Mouse (Mus musculus): ENCODE data around the gene Tufm.
"Not testable (repeated sequence)": the region's sequence is repeated elsewhere in the genome, so short reads cannot be mapped to it uniquely, and the experiment has no call there.

The Tufm gene

DNA sequence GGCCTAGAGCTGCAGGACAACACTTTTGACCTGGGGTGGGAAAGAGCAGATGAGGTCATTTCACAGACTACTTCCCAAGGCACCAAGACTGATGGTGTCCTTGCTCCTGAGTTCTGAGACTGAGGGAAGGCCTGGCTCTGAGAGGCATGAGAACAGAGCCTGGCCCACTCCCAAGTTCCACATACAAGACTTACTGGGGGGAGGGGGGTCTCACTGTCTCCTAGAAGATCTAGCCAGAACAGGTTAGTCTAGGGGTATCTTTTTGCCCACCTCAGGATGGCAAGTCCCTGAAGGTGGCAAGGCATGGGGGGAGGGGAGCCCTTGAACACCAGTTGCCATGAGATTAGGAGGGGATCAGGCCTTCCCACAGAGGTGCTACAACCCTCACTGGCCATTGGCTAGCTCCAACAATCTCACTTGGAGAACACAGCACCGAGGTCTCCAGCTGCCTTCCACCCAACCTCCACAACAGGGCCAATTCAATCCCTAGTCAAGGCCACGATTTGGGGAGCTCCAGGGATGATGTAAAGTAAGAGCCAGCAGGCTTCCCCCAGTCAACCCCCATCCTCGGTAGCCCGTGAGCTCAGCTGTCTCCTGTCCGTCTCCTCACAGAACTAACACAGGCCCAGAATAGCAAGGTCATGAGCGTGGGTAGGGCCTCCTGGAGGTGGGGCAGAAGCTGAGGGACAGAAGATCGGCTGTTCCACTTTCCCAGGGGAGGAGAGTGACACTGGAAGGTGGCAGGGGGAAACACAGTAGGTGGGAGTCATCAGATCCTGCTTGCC, 21.7 kb upstream of the Tufm start:
- in situ Hi-C loops (cut with MboI), result no loop called here

DNA sequence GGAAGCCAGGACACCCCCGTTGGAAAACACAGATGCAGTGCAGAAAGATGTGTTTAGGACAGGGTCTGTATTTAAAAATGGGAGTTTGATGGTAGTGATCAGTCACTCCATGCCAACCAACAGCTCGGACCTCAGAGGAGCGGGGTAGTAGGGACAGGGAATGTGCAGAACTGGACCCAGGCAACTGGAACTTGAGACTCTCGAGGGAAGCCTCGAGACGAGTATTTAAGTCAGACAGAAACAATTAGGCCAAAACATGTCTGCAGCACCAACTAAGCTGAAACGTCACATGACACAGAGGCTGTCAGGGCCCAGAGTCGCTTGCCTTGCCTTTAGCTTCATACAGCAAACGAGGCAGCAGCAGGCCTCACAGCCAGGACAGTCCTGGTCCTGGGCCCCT, 21.0 kb upstream of the Tufm start:
- in situ Hi-C loops (cut with MboI), result no loop called here

DNA sequence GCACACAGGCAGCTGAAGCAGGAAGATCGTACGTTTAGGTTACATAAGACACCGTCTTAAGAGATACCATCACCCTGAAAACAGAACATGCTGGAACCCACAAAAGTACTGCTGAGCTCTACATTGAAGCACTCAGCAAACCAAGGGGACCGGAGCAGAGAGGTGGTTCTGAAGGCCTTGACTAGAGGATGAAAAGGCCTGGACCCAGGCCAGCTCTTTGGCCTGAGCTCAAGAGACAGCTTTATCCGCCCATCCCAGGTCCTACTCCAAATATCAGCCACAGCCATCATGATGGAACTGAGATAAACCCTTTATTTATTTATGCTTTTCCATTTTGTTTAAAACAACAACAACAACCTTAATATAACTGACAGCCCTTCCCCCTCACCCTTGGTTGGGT, 20.5 kb upstream of the Tufm start:
- in situ Hi-C loops (cut with MboI), result no loop called here

DNA sequence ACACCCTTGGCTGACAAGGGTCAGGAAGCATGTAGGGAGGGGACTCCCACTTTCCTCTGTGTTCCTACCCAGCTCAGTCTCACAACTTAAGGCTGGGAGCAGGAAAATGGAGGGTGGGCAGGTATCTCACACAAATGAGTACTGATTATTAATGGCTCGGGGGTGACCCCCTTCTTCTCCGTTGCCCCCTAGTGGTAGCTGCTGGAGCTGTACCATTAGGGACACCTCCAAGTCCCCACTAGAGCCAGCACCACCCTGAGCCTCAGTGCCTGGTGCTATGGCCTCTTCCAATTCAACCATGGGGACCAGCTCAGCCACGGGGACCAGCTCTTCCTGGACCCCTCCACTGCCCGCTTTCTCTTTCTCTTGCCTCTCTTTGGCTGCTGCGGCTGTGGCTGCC, 19.9 kb upstream of the Tufm start:
- in situ Hi-C loops (cut with MboI), result no loop called here

DNA sequence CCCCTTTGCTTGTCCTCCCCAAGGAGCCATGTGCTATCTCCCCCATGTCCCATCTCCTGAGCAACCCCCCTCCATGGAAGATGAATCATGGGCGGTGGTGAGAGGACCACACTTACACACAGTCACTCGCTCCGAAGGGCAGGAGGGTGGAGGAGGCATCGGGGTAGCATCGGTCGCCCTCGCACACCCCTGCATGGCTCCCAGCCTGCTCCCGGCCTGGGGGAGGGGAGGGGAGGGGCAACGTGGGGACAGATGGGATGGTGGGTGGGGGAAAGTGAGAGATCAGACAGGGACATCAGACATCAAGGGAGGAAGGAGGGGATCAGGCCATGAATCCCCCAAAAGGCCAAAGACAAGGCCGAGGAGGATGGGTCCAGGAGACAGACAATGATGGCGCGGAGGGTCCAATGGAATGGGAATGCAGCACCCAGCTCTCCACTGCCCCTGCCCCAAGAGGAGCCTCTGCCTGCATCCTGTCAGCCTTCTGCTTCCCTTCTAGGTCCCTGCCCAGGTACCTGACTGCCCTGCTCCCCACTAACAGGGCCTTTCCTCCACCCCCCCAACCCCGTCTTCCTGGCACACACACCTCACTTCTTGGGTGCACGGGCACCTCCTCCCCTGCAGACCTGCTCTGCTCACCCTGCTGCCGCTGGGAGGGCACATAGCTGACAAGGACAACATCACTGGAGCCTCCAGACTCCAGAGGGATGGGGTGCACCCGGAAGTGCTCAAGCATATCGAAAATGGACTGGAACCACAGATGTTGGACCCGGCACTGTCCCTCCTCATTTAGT, 19.1 kb upstream of the Tufm start:
- in situ Hi-C loops (cut with MboI), result no loop called here

DNA sequence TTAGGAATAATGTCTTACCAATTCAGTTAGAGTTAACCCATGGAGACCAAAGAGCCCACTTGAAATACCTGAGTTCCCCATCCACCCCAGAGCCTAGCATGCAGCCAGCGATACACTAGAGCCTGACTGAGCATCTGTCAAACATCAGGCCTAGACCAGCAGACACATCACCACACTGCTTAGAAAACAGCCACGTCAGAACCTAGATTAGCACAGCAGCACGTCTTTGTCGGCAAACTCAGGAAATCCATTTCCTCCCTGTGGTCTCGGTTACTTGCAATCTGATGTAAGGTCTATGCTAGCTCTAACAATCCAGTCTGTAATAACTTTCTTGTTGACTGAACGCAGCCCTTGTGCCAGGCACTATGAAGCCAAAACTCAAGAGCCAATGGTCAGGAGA, 17.1 kb upstream of the Tufm start:
- in situ Hi-C loops (cut with MboI), result no loop called here

DNA sequence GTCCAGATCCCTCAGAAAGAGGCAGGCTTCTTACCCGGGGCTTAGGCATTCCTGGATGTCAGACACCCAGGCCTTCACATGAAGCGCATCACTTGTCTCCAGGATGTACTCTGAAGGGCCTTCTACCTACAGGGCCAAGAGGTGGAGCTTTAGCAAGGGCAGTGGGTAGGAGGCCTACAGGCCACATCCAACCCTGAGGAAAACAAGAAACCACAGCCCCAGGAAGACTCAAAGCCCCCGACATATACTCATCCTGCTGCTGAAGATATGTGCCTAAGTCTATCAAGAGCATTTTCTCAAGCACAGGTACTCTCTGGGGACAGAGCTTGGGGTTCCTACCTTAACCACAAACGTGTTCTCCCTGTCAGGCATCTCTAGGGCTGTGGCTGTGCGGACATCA, 15.8 kb upstream of the Tufm start:
- in situ Hi-C loops (cut with MboI), result no loop called here

DNA sequence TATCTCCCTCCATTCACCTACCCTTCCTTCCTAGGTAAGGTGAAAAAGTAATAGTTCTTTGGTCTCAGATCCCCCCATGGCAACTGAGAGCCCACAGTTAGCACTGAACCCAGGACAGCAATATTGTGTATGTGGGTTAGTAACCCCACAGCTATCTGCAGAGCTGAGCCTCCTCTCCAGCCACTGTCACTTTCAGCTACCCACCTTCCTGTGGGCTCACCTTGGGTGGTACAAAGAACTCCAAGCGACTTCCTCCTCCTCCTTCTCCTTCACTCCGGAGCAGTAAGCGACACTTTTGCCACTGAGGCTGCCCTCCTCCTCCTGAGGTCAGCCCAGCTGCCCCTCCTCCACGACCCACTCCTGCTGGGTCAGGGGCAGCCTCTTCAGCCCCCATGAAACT, 15.3 kb upstream of the Tufm start:
- in situ Hi-C loops (cut with MboI), result no loop called here

DNA sequence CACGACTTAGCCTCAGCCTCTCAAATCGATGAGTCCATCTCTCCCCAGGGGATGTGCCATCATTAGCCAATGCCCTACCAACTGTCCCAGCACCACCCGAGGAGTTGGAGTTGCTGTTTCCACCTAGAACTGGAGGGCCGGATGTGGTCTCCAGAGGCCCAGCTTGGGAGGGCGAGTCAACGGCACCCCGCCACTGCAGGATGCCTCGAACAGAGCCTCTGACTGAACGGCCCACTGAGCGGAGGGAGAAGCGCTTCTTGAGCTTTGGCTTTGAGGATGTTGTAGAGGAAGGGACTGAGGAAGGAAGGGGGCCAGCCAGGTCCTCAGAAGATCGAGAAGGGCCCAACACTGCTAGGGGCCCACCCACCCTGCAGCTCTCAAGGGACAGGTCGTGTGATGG, 14.9 kb upstream of the Tufm start:
- in situ Hi-C loops (cut with MboI), result no loop called here

DNA sequence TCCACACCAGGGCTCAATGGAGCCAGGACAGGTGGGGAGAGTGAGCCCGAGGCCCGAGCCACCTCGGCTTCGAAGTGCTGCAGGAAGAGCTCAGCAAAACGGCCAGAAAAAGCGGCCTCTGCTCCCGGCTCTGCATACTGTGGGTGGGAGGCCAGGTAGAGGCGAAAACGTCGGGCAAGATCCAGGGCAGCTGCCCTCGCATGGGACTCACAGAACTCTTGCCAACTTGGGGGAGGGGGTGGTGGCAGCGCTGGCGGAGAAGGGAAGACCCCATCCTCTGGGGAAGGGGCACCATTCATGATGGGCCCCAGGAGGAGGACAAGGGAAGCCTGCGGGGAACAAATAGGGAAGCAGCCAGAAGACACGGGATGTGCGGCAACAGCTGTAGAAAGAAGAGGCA, 14.4 kb upstream of the Tufm start:
- in situ Hi-C loops (cut with MboI), result no loop called here

DNA sequence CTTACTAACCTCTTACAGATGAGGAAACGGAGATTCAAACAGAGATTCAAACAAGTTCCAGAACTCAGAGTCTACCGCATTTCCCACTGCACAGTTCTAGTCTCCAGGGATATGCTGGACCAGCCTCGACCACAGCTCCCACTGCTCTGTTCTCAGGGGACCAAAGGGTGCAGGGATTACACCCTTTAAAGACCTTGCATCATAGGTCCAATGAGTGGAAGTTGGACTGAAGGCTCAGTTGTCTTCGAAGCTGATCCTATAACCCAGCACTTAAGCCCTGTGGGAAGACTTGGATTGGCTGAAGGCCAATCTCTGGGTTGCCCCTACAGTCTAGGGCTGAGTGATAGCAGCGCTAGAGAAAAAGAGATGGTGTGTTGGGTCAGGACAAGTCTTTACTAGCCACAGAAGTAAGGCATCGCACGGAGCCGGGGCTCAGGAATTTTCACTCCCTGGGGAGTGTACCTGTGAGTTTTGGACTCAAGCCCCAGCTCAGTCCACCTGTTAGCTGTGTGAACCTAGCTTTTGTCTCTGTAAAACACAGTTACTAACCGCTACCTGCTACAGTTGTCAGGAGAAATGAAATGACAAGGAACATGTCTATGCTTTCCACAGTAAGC, 13.6 kb upstream of the Tufm start:
- in situ Hi-C loops (cut with MboI), result no loop called here

DNA sequence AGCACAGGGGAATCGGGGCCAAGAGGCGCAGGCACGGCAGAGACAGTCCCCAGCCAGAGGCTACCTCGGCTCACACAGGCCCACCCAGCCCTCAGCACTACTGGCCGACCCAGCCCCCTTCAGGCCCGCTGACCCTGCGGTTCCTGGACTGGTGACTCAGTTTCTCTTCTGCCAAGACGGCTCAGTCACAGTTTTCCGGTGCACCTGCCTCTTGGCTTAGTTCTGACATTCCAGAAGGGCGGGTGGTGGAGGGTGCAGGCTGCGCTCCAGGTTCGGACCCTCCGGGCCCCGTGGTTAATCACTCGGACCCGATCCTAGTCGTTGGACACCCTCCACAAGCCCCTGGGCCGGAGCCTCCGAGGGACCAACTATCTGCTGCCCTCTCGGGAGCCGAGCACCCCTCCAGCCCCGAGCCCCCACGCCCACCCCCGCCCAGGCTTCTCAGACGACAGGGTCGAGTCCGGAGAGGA, 12.6 kb upstream of the Tufm start:
- in situ Hi-C loops (cut with MboI), result no loop called here

DNA sequence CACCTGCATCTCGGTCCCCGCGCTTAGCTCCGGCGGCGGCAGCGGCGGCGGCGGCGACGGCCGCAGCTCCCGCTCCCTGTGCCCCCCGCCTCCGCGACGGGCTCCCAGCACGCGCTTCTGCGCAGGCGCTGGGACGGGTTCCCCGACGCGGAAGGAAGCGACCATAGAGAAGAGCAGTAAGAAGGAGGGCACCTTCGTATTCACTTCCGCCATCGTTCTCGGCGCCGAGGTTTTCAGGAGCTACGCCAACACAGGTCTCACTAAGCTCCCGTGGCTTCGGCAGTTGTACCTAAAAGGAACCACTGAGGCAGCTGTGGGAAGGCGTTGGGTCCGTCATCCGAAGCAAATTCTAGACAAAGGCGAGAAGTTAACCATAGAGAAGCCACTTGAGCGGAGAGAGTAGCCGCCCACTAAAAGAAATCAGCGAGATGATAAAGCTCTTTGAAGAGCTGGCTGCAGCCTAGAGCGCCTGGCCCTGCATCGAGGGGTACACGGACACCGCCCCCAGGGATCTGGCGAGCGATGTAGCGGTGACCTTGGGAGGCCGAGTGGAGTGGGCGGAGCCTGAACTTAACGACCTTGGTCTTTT, 12.1 kb upstream of the Tufm start, which contains the start of gene Sh2b1:
Sh2b1 (minus strand) TSS at position 432 of the 589 bp plus-strand sequence.
- in situ Hi-C loops (cut with MboI), result no loop called here

DNA sequence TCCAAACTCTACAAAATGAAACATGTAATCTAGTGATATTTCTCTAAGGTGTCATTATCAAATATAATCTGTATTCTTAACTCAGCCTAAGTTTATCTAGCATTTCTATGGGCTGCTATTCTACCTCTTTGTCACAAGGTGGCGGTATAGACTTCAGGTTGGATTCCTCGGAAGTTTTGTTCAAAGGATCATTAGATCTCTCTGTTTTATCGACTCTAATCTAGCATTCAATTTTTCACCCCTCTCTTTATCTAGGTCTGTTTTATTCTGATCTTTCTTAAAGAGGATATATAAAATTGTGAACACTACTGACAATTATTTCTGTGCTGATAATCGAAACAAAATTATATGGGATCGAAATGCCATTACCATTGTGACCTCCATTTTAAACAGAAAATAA, 5.5 kb upstream of the Tufm start:
- in situ Hi-C loops (cut with MboI), result no loop called here

DNA sequence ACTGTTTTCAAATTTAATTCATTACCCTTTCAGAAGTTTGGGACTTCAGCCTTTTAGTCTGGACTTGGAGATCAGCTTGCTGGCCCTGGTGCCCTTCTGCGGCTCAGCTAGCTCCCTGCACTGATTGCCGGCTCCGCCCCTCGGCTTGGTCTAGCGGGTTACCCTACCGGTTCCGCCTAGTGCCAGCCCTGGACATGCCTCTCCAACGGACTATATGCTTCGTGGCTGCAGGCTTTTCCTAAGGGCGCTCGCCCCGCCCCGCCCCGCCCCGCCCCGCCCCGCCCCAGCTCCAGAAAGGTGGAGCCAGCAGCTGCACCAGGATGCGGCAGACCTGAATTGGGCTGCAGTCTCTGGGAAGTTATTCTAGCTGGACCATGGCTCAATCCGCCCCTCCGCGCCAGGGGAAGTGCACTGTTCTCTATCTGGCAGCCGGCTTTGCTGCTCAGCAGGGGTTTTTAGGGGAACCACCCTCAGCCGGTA, 4.7 kb upstream of the Tufm start:
- in situ Hi-C loops (cut with MboI), result no loop called here

DNA sequence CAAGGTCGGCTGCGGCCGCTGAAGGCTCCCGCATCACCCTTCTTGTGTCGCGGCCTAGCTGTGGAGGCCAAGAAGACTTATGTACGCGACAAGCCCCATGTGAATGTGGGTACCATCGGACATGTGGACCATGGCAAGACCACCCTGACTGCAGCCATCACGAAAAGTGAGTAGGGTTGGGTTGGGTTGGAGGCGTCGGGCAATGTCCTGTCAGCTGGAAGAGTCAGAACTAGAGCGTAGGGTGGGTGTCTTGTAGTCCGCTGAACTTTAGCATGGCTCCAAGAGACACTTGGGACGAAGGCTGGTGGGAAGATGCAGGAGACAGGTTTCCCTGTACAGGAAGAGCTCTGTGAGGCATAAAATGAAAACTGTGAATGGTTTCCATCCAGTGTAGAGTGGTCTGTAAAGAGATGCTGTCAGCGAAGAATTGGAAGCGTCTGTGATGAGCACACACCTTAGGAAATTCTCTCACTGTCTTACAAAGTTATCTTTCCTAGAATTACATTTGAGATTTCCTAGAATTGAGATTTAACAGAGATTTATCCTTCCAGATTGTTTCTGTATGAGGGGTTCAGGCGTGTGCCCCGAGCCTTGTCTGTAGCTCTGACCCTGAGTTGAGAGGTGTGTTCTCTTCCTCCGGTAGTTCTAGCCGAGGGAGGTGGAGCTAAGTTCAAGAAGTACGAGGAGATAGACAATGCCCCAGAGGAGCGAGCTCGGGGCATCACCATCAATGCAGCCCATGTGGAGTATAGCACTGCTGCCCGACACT, 640 bp downstream of the Tufm start:
- in situ Hi-C loops (cut with MboI), result not testable (repeated sequence)

DNA sequence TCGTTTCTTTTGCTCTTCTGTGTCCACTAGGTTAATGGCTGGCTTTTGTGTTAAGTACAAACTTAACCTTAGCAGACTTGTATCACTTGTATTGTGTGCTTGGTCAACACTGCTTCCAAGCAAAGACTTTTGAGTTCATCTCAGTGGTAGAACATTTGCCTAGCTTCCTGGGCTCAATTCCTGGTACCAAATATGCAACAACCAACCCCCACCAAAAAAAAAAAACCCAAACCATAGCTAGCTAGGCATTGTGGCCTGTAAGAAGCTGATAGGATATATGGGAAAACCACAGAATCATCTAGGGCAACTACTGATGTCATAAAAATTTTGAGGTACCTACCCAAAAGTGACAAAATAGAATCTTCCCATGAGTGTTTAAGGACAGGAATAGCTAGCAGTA, 3.8 kb downstream of the Tufm start:
- in situ Hi-C loops (cut with MboI), result no loop called here

DNA sequence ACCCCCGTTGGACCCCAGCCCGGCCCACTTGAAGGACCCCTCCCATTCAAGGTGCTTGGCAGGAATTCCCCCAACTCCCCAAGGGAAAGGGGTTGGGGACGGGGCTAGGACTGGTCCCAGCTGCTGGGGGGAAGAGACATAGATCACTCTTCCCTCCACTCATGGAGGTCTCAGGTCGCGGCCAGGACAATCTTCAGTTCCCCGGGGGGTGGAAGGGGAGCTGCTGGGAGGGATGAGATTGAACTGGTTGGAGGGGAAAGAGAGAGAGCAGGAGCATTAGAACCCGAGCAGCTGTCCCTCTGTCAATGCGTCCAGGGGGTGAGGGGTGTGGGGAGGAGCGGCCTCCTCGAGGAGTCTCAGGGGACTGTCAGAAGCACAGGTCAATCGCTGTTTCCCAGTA, 4.8 kb downstream of the Tufm start:
- in situ Hi-C loops (cut with MboI), result no loop called here

DNA sequence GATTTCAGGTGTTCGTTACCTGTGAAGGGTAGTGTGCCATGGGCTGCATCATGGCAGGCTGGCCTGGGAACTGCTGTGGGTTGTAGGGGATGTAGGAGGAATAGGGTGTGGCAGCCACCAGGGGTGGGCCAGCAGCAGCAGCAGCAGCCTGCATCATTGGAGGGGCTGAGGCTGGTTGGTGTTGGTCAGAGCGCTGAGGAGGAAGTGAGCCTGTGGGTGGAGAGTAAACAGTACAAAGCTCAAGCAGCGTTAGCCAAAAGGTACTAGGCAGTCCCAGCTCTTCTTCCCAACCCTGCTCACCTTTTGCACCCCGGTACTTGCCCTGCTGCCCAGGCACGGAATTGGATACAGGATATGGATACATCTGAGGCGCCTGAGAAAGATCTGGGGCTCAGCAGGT, 7.0 kb downstream of the Tufm start:
- in situ Hi-C loops (cut with MboI), result no loop called here

DNA sequence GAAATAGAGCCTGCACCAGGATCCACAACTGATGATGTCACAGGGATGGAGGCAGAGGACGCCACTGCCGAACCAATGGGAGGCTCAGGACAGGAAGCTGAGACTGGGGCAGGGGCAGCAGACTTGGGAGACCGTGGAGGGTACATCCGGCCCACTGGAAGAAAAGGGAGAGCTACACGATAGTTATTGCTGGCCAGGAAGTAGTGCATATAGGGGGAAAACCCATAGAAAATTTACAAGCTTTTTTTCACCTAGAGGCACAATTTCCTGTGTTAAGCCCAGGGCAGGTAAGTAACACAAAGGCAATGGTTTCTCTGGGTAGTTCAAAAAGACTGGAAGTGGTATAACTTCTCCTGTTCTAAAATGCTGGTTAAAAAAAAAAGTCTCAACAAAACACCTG, 9.3 kb downstream of the Tufm start:
- in situ Hi-C loops (cut with MboI), result no loop called here

DNA sequence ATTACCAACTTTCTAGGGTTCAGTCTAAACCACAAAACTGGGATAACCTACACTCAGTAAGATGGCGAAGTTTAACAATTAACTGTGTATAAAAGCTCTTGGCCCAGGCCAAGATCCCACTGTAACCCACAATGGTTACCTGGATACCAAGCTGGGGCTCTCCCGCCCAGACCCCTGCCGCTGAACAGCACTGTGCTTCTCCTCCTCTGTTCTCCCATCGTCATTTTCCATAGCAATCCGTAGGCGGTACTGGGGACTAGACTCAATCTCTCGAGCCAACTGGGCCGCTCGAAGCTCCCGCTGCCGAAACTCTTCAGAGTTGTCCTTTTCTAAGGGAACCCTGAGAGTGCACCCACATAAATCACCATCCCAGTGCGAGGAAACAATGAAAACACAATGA, 10.8 kb downstream of the Tufm start:
- in situ Hi-C loops (cut with MboI), result no loop called here

DNA sequence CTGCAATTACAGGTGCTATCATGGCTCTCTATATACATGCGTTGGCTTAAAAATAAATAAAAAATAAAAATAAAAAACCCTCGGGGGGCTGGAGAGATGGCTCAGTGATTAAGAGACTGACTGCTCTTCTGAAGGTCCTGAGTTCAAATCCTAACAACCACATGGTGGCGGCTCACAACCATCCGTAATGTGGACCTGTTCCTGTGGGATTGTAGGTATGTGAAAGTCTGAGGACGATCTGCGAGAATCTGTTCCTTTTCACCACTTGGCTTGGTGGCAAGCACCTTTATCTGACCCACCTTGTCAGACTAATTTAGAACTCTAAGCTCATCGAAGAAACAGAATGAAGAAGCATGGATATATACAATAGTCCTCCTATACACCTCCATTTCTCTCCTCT, 12.3 kb downstream of the Tufm start:
- in situ Hi-C loops (cut with MboI), result no loop called here

Data from mature B cell (primary cell).